Mouse (Mus musculus): Measurements from ENCODE around the gene Nbas.

The Nbas gene

DNA sequence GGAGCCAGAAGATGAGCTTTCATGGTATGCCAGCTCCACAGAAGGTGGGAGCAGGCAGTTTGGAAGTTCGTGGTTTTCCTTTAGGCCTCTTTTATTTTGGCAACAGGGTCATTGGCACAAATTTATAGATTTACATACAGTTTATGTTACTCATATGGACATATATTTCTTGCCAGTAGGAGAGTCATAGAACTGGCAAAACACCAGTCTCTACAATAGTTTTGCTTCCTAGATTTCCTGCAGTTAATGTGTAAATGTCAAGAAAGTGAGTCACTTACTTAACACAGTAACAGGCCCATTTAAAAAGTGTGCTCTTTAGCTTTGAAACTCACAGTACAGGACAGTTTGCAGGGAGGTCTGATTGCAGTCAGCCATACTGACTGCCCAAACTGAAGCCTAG lies 161.3 kb downstream of the Nbas start:
- WGBS: 49% methylated on average over 1 of the region's 1 CpGs

GRCm38 (mm10) chr12:13444653-13445431 lies 175.9 kb downstream of the Nbas start:
- 96% methylated on average over 4 of the region's 4 CpGs for WGBS

GRCm38 (mm10) chr12:13445486-13446065 lies 176.6 kb downstream of the Nbas start:
- WGBS: 92% methylated on average over 2 of the region's 2 CpGs

DNA sequence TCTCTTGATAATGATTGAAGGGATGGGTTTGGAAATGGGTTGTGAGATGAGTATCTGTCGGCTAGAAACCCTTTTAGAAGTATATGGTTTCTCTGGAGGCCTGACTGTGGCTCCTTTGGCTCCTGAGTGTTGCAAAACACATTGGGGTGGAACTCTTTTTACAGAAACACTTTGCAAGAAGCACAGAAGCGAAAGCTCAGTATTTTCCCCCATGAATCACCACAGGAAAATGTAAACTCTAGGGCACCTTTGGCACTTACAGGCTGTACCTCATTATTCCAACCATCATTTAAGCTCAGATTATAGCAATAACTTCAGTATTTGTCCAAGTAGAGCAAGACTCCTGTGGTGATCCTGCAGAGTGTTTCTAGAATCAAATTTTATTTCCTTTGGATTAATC lies 180.0 kb downstream of the Nbas start:
- 86% methylated on average over 2 of the region's 2 CpGs for WGBS

DNA sequence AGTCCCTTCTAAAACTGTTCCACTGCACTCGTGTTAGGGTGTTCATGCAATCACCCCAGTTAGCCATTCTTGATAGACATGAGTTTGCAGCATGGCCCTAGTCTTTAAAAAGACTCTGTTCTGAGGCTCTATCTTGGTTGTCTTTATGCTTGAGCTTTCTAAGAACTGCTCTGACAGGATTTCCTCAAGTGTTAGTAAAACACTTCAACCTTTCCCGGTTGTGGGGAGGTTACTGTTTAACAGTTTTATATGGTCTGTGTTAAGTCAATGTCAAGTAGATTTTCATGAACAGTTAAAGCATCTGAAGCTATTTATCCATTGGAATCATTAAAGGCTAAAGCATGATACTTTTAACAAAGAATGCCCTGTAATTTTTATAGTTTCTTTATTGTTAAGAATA lies 183.1 kb downstream of the Nbas start:
- WGBS: 82% methylated on average over 2 of the region's 2 CpGs

- 92% methylated on average over 6 of the region's 6 CpGs for WGBS
Observed at GRCm38 (mm10) chr12:13460223-13460853, 191.4 kb downstream of the Nbas start.

DNA sequence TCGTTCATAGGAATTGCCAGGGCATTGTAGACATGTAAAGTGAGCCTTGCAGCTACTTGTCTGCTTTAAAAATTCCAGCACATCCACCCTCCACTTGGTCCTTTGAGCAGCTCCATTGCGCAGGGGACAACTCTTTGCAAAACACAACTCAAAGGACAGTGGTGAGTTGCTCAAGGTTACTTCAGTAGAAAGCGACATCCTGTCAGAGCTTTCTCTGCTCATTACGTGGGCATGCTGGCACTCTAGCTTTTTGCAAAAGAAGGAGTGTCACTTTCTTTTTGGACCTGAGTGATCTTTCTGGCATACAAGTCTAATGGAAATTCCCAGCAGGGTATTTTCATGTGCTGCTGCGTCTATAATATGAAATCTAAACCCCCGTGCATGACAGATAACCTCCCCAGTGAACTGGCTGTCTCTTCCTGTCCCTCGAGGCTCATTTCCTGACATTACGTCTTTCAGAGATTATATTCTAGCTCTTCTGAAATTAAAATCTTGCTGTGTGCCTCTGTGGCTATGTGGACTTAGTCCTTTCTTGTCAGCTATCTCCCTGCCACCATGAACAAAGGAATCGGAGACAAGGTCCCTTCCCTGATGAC lies 192.7 kb downstream of the Nbas start:
- 71% methylated on average over 9 of the region's 9 CpGs for WGBS

DNA sequence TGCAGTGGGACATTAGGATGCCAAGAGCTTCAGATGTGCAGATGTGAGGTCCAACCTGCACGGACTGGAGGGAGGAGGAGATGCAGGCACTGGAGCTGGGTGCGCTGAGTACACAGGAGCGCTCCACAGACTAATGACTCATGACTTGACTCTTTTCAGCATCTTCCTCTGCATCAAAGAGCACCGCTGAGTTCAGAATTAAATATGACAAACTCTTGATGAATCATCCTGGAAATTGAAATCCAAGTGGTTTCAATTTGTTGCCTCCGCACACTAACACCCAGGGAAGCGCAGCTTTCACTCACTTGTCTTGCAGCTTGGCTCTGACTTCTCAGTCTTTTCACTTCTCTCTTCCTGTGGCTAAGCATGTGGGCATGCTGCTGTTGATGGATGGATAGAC lies 193.5 kb downstream of the Nbas start:
- 51% methylated on average over 6 of the region's 6 CpGs for WGBS

DNA sequence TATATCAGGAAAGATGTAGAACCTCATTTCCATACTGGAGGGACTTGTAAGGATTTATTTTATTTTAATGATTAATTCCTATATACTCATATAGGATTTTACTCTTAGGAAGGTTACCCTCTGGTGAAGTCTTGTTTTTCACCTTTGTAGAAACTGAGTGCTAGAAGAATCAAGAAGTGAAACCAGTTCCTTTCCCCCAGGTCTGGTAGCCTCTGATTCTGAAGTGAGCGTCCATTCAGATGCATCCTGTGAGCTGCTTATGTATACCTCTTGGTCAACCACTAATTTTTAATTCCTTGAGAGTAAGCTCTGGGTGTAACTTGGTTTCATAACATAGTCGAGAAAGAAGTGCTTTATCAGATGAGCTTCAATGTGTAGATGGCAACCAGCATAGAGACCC lies 196.6 kb downstream of the Nbas start:
- WGBS: 92% methylated on average over 2 of the region's 2 CpGs

DNA sequence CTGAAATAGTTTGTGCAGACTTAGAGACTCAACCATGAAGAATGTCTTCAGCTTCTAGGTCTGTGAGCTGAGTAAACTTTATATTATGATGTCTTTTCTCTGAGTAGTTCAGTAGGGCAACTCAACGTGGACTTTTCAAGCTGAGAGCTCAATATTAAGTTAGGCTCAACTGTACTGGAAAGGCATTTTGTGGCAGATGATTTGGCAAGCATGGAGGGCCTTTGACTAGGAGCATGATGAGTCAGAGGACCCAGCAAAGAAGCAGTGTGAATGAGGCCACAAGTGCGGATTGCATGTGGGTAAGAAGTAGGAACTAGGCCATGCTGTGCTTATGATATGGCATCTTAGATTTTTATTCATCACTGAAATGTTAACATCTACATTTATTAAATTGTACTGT lies 205.9 kb downstream of the Nbas start:
- 81% methylated on average over 2 of the region's 2 CpGs for WGBS

- 97% methylated on average over 7 of the region's 7 CpGs for WGBS
Observed at GRCm38 (mm10) chr12:13479163-13479562, 210.2 kb downstream of the Nbas start.

DNA sequence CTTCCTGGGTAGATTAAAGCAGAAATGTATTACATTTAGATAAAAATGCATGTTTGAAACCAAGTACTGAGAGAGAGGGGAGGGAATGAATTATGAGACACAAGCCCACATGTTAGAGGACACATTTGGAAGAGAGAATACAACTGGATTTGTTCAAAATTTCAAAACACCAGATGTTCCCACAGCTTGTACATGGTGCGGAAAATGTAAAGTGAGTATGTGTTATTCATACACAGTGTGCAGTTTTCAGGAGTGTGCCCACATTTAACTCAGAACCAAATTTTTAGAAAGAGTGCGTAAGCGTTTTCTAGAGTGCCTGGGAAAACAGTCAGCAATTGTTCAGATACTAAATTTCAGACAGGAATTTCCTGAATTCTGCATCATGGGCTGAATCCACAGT lies 217.3 kb downstream of the Nbas start:
- 42% methylated on average over 3 of the region's 3 CpGs for WGBS

- 62% methylated on average over 6 of the region's 6 CpGs for WGBS
Observed at GRCm38 (mm10) chr12:13497211-13497610, 228.3 kb downstream of the Nbas start.

DNA sequence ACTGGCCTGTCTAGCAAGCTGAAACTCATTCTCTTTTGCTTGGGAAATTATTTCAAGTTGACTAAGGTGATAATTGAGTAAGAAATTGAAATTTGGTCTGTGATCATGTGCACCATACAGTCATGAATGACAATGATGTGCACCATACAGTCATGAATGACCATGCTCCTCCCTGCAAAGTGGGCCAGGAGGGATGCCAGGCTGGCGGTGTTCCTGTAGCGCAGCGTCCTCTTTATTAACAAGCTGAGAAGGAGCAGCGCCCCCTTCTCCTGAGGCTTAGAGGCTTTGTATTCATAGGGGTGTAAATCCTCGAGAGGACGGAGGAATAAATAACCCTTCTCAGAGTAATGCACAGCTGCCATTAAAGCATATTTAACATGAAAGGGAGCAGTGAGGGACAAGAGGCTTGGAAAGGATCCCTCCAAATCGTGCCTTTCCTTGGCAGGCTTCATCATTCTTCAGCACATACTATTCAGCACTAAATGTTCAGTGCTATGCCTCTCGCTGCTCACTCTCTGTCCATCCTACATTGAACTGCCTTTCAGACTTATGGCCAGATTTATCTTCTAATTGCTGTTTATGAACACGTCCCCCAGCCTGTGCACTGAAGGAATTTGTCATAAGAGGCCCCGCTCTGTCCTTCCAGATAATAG lies 230.4 kb downstream of the Nbas start:
- 58% methylated on average over 10 of the region's 10 CpGs for WGBS

GRCm38 (mm10) chr12:13500191-13500590 lies 231.3 kb downstream of the Nbas start:
- 61% methylated on average over 3 of the region's 3 CpGs for WGBS

DNA sequence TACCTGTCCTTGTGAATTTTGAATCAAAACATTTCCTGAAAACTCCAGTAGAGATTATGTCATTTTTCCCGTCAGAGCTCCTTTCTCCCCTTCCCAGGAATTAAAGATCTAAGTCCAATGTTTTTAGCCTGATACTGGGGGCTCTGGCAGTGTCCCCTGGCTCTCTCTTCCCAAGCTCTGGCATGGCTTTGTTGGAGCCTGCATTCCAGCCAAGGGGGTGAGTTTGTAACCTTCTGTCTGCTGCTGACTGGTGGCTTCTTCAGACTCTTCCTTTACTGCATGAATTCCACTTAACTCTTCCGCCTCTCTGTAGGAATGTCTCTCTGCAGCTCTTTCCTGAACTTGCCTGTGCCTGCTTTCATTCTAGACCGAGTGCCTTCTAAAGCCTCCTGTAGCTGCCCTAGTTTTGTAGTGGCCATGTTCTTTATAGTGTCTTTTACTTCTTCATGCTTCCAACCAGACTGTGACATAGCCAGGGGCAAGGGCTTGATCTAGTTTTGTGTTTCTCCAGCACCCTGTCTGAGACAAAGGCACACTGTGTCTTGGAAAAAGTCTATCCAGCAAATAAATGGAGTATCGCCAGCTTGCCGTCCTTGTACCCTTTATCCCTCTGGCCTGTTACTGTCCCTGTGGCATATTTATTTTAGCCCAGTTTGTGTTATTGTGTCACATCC lies 236.0 kb downstream of the Nbas start:
- WGBS: 70% methylated on average over 5 of the region's 5 CpGs

GRCm38 (mm10) chr12:13518082-13518481 lies 249.1 kb downstream of the Nbas start:
- WGBS: 69% methylated on average over 1 of the region's 1 CpGs

- WGBS: 91% methylated on average over 6 of the region's 6 CpGs
Observed at GRCm38 (mm10) chr12:13519413-13519812, 250.5 kb downstream of the Nbas start.

GRCm38 (mm10) chr12:13532731-13533365 lies 263.9 kb downstream of the Nbas start:
- 93% methylated on average over 1 of the region's 1 CpGs for WGBS

GRCm38 (mm10) chr12:13539171-13539570 lies 270.2 kb downstream of the Nbas start:
- WGBS: 81% methylated on average over 4 of the region's 4 CpGs

- WGBS: 62% methylated on average over 5 of the region's 5 CpGs
Observed at GRCm38 (mm10) chr12:13543806-13544205, 274.9 kb downstream of the Nbas start.

Measured in cerebral cortex, adult 2 months (tissue).